Mouse (Mus musculus): ENCODE measurements around the gene Dhx33.

Gene Dhx33

DNA sequence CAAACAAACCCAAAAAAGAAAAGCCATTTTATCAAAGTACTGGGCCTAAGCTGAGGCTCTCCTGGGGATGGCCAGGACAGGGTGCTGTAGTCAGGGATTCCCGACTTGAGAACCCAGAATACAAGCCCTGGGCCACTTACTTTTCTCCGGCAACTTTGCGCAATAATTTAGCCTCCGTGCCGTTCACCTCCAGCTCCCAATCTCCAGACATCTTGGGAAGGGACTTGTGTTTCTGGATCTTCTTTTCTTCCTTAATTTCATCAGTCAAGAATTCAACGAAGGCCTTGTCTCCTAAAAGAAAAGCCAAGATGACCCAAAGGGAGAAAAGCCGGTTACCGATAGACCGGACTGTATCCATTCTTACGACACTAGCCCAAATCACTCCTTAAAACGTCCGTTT lies 22.2 kb downstream of the Dhx33 start:
- DNase-seq (ENCODE audit: low spot score): no peak

DNA sequence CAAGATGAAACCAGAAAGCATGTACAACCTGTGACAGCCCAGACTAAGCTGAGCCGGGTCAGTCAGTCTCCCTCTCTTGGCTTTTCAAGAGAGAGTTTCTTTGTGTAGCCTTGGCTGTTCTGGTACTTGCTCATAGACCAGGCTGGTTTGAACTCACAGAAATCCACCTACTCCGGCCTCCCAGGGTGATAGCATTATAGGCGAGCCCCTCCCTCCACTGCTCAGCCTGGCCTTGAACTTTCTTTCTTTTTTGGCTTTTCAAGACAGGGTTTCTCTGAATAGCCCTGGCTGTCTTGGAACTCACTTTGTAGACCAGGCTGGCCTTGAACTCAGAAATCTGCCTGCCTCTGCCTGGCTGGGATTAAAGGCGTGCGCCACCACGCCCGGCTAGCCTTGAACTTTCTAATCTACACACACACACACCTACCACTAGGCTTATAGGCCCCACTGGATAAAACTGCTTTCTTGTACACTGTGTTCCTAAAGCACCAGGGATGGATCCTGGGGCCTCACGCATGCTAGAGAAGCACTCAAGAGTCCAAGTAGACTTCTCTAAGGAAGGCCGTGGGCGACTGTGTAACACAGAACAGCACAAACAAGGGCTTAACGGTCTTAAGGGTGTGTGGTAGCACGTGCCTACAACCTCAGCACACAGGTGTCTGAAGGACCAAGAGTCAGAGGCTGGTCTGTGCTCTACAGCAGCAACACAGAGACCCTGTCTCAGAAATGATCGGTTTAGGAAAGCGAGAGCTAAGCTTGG lies 23.3 kb downstream of the Dhx33 start:
- DNase-seq (ENCODE audit: low spot score): no peak

DNA sequence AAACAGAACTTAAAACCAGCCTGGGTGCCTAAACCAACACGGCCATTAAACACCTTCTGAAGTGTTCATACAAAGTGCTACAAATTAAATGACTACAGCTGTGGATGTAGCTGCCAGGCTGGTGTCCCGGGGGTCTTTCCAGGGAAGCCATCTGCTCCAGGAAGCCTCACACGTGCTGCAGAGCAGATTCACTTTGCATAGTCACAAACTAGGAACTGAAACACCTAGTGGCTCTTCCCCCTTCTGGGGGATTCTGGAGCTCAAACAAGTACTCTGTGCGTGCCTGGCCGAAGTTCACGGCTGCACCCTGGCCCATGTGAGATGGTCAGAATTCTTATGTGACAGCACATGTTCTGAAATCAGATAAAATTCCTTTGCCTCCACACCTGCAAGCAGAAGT lies 24.0 kb downstream of the Dhx33 start:
- no peak for DNase-seq (ENCODE audit: low spot score)

DNA sequence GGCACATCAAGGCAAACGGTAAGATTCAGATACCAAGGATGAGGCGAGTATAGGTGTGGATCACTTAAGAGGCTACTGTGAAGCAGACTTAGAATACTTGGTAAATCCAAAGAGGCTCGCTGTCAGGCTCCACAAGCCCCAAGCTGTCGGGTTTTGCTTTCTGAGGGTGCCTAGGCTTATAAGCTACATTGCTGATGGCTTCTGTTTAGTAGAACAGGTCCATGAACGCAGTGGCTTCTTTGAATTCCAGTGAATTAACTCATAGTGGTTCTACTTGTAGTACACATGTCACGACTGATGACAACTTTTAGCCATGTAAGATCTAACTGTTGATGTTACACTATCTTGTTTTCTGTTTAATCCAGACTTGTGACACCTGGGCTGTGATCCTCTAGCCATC lies 26.9 kb downstream of the Dhx33 start:
- DNase-seq (ENCODE audit: low spot score): no peak

DNA sequence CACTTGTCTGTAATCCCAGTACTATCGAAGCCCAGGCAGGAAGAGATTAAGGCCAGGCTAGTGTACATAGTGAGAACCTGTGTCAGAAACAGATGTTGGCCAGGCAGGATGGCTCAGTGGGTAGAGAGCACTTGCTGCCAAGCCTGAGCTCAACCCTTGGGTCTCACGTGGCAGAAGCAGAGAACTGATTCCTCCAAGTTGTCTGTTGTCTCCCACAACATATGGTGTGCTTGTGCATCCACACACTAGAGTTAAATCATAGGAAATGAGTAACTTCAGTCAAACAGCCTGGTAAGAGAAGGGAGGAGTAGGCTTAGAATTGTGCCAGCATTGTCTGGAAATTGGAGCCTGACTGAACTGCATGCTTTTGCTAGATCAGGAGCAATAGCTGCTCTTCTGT lies 29.0 kb downstream of the Dhx33 start:
- no peak for DNase-seq (ENCODE audit: low spot score)

DNA sequence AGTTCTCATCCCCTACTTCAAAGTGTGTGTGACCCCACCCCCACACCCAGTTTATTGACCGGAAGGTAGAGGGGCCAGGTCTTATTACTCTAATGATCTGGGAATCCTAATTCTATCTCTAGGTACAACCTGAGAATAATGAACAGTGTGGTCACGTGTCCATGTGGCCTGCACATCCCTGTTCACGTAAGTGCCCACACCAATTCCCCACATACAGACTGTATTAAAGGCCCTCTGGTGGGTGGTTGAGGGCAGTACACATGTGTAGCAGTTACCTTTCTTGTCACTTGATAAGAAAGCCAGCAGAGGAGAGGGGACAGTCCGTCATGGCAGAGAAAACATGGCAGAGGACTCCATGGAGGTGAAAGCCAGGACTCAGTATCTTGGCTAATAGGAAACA lies 30.3 kb downstream of the Dhx33 start:
- no peak for DNase-seq (ENCODE audit: low spot score)

DNA sequence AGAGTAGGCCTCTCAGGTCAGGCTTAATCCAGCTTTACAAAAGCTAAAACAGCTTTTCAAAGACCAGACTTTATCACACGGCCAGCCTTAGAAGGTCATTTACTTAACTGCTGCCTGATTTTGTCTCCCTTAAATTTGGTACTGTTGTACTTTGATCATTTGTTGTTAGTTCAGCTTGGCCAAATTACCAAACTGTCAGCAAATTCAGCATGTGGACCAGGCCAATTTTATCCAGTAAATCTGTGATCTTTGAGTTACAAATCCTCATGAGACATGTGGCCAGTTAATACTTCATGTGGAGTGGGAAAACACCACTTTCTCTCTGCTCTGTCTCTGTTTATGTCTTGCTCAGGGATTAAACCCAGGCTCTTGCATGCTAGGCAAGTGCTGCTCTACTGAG lies 31.7 kb downstream of the Dhx33 start:
- DNase-seq (ENCODE audit: low spot score): no peak

DNA sequence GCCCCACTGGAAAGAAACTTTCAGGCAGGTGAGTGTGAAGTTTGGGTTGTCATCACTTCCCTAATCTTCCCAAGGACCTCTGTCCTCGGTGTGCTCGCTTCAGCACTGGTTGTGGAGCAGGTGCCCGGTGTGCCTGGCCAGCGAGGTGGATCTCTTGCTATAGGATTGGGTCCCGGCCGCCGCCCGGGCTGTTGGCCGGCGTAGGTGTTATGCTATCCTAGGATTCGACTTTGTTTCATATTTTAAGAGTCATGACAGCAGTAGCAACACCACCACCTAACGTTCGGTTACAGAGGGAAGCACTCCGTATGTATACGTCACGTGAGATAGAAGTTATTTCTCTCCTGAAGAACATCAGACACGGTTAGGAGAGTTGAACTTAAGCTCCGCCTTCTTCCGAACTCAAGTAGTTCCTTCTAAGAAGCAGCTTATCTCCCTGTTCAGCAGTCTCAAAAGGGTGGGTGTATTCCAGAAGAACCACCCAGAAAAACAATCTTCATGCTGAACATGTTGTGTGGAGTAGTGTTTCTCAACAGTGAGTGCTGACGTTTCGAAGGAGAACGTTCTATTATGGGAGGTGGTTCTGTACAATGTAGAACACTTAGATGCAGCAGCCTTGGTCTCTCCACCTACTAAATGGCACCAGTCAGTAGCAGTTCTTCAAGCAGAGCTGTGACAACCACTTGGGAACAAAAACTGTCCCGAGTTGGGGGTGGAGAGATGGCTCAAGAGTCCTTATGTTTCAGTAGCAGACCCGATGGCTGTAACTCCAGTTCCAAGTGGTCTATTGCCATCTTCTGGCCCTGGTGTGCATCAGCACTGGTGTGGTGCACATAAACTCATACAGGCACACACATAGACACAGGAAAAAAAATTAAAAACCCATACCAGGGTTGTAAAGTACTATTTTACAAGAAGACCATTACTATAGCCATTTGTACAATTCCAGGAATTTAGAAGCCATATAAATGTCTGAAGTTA lies 33.4 kb downstream of the Dhx33 start:
- DNase-seq (ENCODE audit: low spot score): no peak

DNA sequence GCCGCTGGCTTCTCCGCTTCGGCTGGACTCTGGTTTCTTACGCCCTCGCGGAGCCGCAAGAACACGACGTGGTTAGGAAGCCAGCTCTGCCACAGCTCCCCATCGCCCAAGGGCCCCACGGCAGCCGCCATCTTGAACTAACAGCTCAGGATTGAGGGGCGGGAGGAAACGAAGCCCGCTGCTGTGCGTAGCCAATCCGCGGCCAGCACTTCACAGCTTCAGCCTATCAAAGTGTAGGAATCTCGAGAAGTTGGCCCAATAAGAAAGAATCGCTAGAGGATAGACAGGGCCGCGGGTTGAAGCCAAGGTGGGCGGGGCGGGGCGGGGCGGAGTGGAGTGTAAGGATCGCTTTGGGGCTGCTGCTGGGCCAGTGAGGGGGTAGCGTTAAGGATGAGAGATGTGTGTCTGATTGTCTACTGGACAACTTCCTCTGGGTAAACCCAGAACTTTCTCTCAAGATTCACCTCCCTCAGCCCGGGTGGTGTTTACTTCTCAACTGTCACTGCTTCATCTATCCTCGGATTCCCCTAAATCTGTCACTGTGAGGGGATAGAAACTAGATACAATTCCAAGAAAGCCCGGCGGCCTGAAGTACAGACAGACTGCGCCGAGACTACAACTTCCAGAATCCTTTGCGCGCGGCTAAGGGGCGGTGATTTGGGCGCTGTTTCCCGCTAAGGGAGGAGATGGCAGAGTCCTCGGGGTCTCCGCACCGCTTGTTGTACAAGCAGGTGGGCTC lies 34.2 kb downstream of the Dhx33 start, which contains the start of the genes Nup88 and Rpain:
Gene Nup88, minus strand, starts transcription at position 153 of the 739 bp plus-strand sequence.
Gene Rpain, plus strand, starts transcription at position 393 of the 739 bp plus-strand sequence.
- peak; percentile 90 for DNase-seq (ENCODE audit: low spot score)

DNA sequence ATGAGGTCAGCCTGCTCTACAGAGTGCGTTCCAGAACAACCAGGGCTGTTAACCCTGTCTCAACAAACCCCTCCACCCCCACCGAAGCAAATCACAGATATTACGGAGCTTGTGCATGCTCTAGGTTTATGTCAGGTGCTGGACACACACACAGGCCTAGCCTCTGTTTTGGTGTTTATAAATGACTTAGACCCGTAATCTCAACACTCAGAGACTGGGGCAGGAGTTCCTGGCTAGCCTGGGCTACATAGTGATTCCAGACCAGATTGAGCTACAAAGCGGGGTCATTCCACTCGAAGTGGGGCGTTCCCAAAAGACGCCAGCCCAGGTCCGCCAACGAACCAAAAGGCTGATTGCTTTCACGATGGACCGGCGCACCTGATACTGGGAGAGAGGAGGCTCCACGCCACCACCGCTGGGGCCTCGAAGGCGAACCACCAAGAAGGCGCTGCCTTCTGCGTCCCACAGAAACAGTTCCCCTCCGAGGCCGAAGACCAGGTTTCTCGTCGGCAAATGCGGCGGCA lies 34.9 kb downstream of the Dhx33 start:
- DNase-seq (ENCODE audit: low spot score): no peak

DNA sequence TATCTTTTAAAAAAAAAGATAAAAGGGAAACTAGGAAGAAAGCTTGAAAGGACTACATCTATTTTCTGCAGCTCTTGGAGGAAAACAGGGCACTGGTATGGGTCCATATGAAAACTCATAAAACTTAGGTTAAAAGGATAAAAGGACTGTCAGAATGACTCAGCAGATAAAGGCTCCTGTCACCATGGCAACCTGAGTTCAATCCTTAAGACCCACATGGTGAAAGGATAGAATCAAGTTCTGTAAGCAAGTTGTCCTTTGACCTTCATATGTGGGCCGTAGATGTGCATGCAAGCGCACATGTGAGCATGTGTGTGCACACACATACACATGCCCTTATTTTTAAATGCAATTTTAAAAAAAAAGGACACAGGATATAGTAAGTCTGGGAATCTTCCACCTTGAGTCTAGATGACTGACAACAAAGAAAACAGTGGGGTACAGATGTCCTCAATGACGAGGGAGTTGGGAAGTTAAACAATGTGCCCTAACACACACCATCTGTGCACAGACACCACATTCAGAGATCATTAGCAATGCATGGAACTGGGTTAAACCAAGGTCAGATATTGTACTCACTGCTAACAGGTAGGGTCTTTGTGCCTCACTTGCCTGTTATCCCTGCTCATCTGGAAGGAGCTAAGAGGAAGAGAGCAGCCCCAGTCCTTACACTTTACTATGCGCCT lies 39.9 kb downstream of the Dhx33 start:
- no peak for DNase-seq (ENCODE audit: low spot score)

DNA sequence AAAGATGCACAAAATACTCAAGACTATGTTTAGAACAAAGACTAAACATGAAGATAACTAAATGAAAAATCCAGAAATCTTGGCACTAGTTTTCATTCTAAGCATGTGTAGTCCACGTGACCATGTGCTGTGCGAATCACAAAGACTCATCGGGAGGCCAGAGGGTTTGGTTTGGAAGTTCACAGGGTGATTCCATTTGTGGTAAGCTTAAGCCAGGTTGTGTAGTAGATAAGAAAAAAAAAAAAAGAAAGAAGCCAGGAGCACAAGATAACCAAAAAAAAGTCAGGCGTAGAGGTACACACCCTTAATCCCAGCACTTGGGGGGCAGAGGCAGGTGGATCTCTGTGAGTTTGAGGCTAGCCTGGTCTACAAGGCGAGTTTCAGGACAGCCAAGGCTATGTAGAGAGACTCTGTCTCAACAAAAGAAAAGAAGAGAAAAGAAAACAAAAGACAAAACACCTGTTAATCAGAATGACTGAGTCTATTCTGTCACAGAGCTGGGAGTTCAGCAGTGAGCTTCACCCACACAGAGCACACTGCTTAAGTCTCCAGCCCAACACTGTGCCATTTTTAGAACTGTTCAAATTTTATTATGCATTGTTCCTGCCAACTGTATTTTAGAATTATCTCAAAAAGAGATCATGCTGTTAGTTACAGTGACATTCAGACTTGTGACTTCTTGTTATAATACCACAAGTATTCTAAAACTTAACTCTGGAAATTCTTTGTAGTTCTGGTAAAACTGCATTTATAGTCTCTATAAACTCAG lies 43.3 kb downstream of the Dhx33 start:
- no peak for DNase-seq (ENCODE audit: low spot score)

DNA sequence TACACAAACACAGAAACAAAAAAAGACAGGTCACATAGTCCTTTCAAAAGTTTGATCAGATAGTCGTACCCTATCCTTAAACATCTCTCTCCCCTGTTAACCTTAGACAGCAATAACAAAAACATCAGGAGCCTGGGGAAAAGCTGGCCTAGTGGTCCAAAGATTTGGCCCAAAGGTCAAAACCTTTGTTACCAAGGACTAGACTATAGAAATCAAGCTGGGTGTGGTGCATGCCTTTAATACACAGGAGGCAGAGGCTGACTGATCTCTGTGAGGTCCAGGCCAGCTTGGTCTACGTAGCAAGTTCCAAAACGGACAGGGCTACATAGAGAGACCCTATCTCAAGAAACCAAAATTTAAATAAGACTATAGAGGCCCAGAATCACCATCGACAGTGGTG lies 49.5 kb downstream of the Dhx33 start:
- no peak for DNase-seq (ENCODE audit: low spot score)

DNA sequence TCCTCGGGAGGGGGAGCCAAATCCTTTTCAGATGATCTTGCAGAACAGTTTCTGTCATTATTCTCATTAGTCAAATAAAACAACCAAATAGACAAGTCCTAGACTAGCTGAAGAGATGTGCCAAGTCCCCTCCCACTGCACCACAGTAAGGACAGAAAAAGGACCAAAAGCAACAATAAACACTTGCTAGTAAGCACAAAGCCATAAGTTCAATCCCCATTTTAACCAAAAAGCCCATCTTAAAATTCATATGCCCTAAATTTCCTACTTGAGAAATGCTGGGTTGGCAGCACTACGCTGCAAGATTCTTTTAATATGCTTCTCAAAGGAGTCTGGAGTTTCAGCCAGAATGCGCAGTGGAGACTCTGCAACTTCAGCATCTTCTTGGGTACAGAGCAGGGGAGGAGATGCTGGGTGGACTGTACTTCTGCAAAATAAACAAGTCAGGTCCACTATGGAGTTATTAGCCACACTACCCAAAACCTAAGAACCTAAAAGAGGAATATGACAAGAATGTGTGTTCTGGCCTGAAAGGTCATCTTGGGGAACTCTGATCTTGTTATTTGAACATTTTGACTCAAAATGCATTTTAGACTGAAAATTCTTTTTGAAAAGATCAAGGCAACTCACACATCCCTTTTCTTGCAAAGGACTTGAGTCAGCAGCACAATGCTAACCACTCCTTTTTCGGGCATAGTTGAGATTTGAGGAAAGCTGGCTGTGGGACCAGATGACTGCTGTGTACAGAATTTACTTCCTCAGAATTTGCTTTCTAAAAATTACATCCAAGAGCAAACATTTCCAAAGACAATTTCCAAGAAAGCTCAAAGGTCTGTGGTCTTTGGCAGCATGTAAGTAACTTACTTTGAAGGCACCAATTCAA lies 59.1 kb downstream of the Dhx33 start:
- no peak for DNase-seq (ENCODE audit: low spot score)

DNA sequence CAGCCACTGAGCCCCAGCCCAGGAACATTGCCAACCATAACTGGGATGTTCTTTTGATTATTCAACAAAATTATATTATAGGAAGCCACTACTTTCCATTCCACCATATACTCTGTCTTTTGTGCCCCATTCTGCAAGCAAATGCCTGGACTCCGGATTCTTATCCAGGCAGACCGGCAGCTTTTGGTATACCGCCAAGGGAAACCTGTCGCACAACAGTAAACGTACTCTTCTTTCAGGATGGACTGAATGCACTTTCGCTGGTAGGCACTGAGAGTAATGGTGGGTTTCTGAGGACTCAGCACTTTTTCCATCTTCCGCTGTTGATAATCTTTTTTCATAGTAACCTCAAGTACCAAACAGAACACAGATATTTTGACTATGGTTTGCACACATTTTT lies 60.6 kb downstream of the Dhx33 start:
- DNase-seq (ENCODE audit: low spot score): no peak

DNA sequence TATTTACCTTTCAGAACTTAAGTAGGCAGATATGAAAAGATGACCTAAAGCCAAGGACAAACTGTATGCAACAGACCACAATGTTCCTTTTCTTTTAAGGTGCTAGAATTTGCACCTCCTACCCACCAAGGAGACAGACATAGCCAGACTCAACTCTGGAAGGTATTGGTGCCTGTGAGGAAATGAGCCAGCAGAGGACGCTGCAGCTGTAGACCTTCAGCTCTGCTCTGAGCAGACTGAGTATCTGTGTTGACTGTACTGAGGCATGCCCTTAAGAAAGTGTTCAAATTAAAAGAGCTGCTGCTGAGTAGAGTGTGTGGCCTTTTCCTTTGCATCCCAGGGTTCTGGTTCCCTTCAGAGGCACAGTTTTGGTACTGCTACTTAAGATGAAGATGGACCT lies 61.6 kb downstream of the Dhx33 start:
- DNase-seq (ENCODE audit: low spot score): no peak

DNA sequence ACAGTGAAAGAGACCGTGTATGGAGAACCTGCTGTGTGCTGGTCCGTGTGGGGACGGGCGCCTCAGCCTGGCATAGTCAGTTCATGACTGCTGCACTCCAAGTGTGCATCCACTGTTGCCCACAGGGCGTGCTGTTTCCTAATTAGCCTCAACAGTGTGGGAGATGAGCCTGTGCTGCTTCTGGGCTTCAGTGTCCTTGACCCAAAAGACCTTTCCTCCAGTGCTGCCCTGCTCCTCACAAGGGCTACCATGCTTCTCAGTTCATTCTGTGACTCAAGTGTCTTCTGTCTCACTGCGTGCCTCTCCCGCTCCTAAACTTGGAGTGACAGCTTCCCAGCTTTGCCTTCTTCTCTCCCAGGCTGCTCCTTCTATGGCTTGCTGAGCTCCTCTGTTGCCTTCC lies 68.9 kb downstream of the Dhx33 start:
- no peak for DNase-seq (ENCODE audit: low spot score)
